Mouse (Mus musculus) heart, postnatal 10 days (tissue): ENCODE measurements at regions not wholly inside any gene's neighbourhood (a gene's known extent, or its start where the extent isn't known, plus 50 kb on each side); places are given as distances from the start of the nearest gene placed in this dataset.

Experiments
- DNase-seq, 2 experiments: peaks; one replicate each; pipeline ENCODE4 v3.0.0; 2021
- intact Hi-C: fragments of 180-260 bp; cut with DNase I; formaldehyde crosslinking; loops from one replicate; pipeline ENCODE4 v1.15.1; 2025

- intact Hi-C loops: no loop called here
- DNase-seq: peak; percentile 2 to 20
These were observed 60.1 kb upstream of the Kcnj6 start for GRCm38 (mm10) chr16:95057596-95057995.

- intact Hi-C loops: no loop called here
- DNase-seq: no peak
These were observed 66.9 kb upstream of the Kcnj6 start for GRCm38 (mm10) chr16:95064423-95064822.

- intact Hi-C loops: no loop called here
- no peak for DNase-seq
These were observed 69.2 kb upstream of the Kcnj6 start for GRCm38 (mm10) chr16:95066687-95067086.

- intact Hi-C loops: no loop called here
- no peak for DNase-seq
These were observed 95.1 kb upstream of the Kcnj6 start for GRCm38 (mm10) chr16:95092471-95093221.

- intact Hi-C loops: no loop called here
- peak; percentile 62 to 80 for DNase-seq
These were observed 96.3 kb upstream of the Kcnj6 start for GRCm38 (mm10) chr16:95093753-95094152.

- no peak for DNase-seq
- intact Hi-C loops: no loop called here
These were observed 103.5 kb upstream of the Kcnj6 start for GRCm38 (mm10) chr16:95100954-95101353.

DNA sequence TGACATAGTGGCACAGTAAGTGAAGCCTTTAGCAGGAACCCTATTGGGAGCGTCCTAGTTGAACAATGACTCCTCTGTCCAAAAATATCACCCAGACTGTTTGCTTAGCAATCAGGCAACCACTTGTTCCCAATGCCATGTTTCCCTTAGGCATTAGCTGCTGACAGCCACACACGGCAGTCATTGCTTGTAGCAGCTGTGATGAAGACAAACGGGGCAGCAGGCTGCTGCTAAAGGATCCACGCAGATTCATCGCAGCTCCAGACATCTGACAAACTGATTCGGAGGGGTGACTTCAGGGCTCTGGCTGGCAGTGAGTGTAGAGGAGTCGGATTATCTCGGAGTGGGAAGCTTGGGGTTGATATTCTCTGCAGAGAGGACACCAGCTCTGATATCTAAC, 120.0 kb upstream of the Kcnj6 start:
- intact Hi-C loops: no loop called here
- DNase-seq: peak in 1 of 2 experiments; percentile 1

- intact Hi-C loops: no loop called here
- DNase-seq: no peak
These were observed 121.8 kb upstream of the Kcnj6 start for GRCm38 (mm10) chr16:95119293-95119692.

DNA sequence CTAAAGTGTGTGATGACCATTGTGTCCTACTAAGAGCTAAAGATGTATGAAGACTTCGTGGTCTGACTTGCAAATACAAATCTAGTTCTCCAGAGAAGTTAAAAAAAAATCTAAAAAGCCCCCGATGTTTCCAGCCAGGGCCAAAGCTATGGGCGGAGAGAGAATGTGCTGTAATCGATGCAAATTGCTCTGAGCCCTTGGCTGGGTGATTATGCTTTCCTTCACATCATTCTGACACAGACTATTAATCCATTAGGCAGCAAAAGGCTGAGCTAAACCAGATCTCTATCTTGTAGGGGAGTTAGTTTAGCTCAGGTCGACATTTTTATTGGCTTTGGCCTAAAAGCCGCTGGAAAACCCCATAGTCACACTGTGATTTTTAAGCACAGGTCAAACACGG, 124.5 kb upstream of the Kcnj6 start:
- intact Hi-C loops: no loop called here
- DNase-seq: no peak

- intact Hi-C loops: no loop called here
These were observed 129.7 kb upstream of the Kcnj15 start for GRCm38 (mm10) chr16:95127616-95128015.

GRCm38 (mm10) chr16:95131815-95132214, 125.5 kb upstream of the Kcnj15 start:
- intact Hi-C loops: no loop called here
- DNase-seq: no peak

More at GRCm38 (mm10) chr16:95127616-95128015, 129.7 kb upstream of the Kcnj15 start:
- DNase-seq: no peak

DNA sequence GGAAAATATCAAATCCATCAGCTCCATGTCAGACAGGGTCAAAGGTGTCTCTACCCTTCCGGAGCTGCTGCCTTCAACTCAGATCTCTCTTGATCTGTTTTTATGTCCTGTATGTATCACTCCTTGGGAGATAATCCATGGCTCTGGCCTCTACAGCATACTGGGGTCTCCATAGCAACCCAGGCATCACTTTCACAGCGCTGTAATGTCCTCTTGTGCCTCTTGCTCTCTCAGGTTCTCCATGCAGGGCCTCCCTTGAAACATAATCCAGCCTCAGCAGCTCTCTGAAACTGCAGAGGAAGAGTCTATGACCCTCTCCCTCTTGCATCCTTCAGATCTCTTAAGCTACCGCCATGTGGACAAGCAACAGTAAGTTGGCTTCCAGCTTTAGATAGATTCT, 118.5 kb upstream of the Kcnj15 start:
- intact Hi-C loops: no loop called here
- no peak for DNase-seq

- DNase-seq: no peak
These were observed 115.6 kb upstream of the Kcnj15 start for GRCm38 (mm10) chr16:95141510-95142394.

DNA sequence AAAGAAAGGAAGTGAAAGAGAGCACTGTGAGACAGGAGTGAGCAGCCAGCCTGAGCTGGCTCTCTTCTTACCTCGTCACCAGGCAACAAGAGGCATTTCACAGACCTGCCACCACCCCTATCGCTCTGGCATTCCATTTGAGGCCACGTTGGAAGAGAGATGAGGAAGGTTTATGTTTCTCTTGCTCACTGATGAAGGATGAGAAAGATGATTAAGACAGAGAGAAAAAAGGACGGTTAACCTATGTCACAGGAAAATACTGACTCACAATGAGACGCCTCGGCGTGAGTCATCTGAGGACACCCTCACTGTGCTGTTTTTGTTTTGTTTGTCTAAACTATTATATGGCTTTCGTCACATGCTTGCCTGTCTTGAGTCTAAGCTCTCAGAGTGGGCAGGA, 106.9 kb upstream of the Kcnj15 start:
- intact Hi-C loops: no loop called here
- DNase-seq: no peak

More at GRCm38 (mm10) chr16:95141510-95142394, 115.6 kb upstream of the Kcnj15 start:
- intact Hi-C loops: no loop called here

DNA sequence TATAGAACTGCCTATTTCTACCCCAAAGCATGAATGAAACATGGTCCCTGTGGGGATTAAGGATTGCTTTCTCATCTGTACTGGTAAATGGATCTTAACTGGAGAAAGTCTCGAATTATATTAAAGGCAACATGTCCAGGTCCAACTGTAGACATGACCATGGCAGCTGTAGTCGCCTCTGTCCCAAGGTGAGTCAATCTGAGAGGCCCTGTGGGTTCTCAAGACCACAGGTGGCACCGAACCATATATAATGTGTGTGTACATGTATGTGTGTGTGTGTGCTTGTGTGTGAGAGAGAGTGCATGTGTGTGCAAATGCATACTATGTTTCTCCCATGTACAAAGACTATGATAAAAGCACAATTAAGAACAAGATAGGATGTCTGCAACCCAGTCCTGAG, 105.9 kb upstream of the Kcnj15 start:
- intact Hi-C loops: no loop called here
- DNase-seq: no peak

DNA sequence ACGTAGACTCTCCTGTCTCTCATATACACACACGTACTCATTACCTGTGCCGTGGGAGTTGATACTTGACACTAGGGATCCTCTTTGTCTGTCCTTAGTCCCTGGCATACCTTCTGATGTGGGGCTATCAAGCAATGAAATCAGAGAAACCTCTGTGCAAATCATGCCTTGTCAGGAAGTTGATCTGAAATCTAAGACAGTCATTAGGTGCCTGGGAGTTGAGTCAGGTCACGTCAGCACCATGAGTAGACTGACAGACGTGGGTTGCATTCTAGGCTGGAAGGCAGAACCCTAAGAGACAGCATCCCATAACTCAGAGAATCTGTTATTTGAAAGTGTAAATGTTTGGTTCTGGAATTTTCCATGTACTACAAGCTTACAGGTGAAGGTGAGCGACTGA, 105.4 kb upstream of the Kcnj15 start:
- intact Hi-C loops: no loop called here
- no peak for DNase-seq

DNA sequence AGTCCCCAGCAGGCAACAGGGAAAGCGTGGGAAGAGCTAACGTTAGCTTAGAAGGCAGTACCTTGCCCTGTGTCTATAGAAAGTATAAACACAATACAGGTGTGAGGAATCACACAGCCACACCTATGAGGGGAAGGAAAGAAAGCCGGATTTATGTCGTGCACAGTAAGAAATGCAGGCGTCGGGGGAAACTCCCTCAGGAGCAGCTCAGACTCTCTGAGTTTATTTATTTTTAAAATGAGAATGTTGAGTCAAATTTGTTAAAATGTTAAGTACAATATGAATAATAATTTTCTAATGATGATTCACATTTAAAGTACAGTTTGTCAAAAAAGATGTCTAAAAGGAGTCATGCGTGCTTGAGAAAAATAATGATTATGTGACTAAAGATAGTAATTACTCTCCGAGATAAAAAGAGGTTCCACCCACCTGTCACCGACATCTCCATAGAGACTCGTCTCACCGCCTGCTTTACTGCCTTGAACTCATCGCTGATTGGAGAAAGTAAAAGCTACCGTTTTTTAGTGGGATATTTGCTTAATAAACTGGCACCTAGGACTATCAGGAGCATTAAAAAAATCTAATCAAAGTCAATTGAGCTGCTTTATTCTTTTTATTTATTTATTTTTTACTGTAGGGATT, 104.5 kb upstream of the Kcnj15 start:
- no peak for DNase-seq
- intact Hi-C loops: no loop called here

DNA sequence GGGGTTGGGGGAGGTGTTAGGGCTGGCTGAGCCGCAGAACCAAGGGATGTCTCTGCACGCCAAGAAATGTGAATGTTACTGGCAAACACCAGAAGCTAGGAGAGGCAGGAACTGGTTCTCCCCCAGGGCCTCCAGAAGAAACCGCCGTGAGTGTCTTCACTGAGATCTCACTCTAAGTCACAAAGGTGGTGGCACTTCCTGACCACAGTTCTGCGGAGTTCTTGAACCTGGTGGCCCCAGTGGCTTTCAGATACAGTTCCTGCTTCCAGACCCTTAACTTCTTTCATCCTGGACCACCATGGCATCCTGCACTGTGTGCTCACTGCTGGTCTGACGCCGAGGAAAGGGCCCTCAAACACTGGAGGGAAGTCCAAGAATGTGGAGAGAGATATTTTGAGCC, 89.0 kb upstream of the Kcnj15 start:
- intact Hi-C loops: no loop called here

DNA sequence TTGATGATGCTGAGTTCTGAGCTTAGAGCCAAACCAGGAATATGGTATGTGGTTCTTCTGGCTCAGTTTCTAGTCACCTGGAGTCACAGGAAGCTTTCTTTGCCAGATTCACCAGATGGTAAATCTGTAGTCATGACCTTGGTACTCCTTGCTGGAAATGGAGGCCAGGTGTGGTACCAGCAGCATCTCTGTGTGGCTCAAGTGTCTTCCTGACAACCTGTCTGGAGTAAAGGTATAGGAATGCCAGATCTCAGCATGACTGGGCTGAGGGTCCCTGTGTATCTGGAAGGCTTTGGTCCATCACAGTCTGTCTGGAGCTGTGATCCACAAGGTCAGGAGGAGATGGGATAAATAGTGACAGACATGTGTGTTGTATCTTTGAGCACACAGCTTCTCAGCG, 88.0 kb upstream of the Kcnj15 start:
- intact Hi-C loops: no loop called here
- no peak for DNase-seq

More for the DNA sequence above, 89.0 kb upstream of the Kcnj15 start:
- no peak for DNase-seq

- no peak for DNase-seq
- intact Hi-C loops: no loop called here
These were observed 76.8 kb upstream of the Kcnj15 start for GRCm38 (mm10) chr16:95180562-95180961.

DNA sequence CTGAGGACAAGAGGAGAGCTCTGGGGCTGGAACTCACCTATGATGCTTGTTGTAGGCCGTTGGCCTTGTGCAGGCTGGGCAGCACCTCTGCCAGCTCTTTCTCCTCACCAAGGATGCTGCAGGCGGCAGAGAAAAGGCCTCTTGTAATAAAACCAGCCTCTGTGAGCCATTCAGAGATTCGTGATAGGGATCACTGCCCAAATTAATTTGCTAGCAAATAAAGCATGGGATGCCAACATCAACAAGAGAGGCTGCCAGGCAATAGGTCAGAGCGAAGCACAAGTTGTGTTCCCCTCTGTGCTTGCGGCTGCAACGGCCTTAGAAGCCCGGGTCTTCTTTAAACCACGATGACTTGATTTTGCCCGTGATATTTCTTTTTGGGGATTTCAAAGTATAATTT, 72.0 kb upstream of the Kcnj15 start:
- intact Hi-C loops: no loop called here
- DNase-seq: no peak
